Mouse (Mus musculus) frontal cortex, postnatal 10 days (tissue): ENCODE data around the gene Mmp14.
A peak's percentile ranks its signal among the peaks of the same experiment; 100 is the strongest.

Experiments
- DNase-seq, 2 experiments: peaks; one replicate each; pipeline ENCODE4 v3.0.0; 2022; ENCODE audit warnings: low spot score in 2 of 2, mixed read lengths in 1 of 2

Mmp14 gene

GRCm38 (mm10) chr14:54431334-54432077 is at the start of gene Mmp14:
Gene Mmp14 (plus strand): TSS chr14:54431612.
- DNase-seq, result peak in 1 of 2 experiments; percentile 64

DNA sequence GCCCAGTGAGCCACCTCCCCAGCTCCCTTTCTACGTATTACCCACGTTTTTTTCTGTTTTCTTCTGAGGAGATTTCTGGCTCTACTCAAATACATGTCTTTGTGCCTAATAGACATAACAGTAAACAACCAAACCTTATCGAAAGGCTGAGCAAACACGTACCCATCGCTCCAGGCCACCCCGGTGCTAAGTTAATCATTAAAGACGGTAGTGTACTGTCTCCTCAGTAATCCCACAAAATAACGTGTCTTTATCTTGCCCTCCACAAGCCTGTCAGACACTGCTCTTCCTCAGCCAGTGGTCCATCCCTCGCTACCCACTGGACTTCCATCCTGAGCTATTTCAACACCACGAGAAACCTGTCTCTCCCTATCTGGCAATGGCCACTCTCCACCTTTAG is 49.6 kb upstream of the Mmp14 start:
- no peak for DNase-seq

DNA sequence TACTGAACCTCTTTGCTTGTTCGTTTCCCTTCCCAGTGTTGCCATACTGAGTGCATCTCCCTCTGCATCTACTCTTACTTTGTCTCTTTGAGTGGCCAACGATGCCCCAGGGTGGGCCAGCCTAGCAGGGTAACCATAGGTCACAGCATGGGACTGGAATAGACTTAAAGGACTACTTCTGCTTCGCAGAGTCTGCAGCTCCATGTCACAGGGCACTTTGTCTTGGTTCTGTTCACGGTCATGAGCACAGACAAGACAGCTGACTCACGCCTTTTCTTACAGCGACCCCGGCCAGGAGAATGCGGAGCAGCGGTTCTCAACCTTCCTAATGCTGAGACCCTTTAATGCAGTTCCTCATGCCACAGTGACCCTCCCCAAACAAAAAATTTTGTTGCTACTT is 48.8 kb upstream of the Mmp14 start:
- DNase-seq, result peak in 1 of 2 experiments; percentile 21

DNA sequence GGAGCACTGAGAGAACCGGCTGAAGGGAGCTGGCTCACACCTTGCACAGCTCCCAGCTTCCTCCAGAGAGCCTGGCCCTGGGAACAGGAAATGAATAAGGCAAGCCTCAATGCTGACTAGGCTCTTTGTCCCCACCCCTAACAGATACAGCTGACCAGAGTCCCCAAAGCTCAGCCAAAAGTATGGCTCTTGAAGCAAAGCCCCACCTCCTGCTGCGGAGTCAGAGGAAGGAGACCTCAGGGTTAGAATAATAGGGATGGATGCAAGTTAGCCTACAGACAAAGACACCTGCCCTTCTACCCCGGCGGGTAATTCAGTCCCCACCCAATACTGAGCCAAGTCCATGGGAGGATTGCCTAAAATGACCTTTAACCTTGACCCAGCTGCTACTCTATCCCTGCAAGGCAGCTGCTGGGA is 48.0 kb upstream of the Mmp14 start:
- no peak for DNase-seq

- DNase-seq, result no peak
Measured at GRCm38 (mm10) chr14:54384396-54384795, 47.0 kb upstream of the Mmp14 start.

- DNase-seq, result no peak
Measured at GRCm38 (mm10) chr14:54385968-54386618, 45.3 kb upstream of the Mmp14 start.

- DNase-seq, result no peak
Measured at GRCm38 (mm10) chr14:54387546-54387945, 43.9 kb upstream of the Mmp14 start.

- no peak for DNase-seq
Measured at GRCm38 (mm10) chr14:54390843-54391242, 40.6 kb upstream of the Mmp14 start.

GRCm38 (mm10) chr14:54393794-54394193 is 37.6 kb upstream of the Mmp14 start:
- no peak for DNase-seq

DNA sequence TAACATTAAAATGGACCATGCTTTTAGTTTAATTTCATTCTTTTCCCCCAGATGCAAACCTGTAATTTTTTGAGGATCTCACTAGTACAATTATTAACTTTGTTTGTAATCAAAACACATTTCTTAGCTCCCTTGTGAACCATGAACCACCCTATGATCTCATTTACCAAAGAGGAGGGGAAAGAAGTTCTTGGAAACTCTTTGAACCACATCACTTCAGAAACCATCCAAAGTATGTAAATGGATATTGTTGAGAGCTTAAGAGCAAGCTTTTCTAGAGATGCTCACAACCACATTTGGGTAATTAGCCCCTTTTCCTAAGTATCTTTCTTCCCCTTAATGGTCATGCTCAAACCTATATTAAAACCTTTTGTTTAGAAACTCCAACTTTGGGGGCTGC is 37.1 kb upstream of the Mmp14 start:
- DNase-seq, result no peak

GRCm38 (mm10) chr14:54396685-54397084 is 34.7 kb upstream of the Mmp14 start:
- no peak for DNase-seq

- DNase-seq, result no peak
Measured at GRCm38 (mm10) chr14:54397872-54398527, 33.4 kb upstream of the Mmp14 start.

DNA sequence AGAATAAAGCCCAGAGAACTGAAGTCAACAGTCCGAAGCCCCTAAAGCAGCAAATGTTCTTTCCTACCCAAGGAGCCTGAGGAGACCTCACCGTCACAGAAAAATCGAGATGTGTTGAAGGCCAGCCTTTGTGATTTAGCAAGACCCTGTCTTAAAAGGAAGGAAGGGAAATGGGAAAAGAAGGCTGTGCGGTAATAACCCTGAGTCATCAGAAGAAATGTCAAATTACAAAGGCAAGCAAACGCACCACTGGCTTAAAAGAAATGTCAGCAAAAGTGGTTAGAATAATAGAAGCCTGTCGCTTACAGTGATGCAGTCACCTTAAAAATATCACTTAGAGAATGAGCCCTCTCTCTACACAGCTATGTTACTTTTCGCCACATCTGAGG is 32.9 kb upstream of the Mmp14 start:
- DNase-seq, result no peak

GRCm38 (mm10) chr14:54398921-54399382 is 32.5 kb upstream of the Mmp14 start:
- no peak for DNase-seq

DNA sequence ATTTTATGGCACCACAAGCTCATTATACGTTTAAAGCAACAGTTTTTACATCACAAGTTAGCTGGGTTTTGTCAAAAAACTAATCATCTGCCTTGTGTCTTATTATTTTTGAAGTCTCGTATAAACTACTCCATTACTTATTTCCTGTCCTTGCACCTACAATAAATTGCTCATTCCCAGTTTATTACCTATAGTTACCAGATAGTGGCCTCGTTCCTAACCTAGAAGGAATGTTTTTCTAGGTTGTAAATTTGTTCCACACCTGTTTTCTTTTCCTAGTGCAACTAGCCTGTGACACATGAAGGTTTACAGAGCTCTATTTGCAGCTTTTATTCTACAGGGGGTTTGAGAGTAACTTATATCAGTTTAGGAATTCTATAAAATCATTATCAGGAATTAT is 29.7 kb upstream of the Mmp14 start:
- DNase-seq, result no peak

DNA sequence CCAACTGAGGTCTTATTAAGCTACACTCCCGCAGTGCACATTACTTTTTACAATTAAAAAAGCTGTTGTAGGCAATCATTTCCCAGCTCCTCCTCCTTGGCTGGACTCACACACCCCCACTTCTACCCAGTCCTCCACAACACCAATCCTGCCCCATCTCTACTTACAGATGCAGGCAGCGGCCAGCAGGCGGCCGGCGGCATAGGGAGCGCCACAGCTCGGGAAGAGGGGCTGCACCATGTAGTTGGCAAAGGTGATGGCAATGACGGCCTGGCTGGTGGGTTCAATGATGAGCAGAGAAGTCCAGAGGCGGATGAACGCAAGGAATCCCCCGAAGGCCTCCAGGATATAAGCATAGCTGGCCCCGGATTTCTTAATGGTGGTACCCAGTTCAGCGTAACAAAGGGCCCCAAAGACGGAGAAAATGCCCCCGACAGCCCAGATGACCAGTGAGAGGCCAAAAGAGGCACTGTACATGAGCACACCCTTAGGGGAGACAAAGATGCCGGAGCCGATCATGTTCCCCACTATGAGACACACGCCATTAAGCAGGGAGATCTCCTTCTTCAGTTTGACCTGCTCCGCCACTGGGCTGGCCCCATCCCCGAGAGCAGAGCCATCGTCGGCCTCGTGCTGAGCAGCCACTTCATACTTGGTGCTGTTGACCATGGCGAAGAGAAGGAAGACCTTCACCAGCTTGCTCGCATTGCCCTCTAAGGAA is 22.9 kb upstream of the Mmp14 start:
- no peak for DNase-seq

GRCm38 (mm10) chr14:54409057-54409645 is 22.3 kb upstream of the Mmp14 start:
- DNase-seq, result no peak

DNA sequence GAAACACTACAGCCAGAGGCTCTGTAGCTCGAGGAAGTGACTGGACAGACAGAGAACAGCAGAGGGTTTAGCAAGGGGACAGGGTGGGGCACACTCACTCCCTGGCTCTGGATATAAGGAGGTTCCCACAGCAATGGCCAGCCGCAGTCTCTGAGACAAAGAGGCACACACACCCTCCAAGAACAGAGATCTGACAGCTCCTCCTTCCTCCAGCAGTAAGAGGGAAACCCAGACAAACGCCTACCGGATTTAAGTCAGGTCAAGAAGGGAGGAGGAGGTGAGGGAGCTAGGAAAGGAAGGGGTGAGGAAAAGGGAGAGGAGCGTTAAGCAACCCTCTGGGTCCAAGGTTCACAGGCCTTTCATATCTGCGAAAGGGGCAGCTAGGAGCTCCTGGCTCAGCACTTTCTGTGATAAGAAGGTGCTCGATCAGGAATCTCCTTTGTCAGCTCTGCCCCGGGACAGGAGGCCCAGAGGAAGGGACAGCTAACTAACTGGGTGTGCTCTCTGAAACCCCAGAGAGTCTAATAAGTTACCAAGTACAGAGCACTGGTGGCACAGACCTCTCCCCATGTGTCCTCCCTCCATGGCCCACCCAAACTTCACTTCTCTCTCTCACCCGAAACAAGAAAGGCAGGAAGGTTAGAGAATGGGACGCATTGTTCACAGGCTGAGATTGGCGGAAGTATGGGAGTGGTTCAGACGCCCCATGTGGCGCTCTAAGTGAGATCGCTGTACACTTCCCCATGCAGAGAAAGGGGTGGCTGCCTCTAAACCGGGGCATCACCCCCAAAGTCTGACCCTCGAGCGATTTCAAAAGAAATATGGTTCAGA is 21.2 kb upstream of the Mmp14 start:
- no peak for DNase-seq

DNA sequence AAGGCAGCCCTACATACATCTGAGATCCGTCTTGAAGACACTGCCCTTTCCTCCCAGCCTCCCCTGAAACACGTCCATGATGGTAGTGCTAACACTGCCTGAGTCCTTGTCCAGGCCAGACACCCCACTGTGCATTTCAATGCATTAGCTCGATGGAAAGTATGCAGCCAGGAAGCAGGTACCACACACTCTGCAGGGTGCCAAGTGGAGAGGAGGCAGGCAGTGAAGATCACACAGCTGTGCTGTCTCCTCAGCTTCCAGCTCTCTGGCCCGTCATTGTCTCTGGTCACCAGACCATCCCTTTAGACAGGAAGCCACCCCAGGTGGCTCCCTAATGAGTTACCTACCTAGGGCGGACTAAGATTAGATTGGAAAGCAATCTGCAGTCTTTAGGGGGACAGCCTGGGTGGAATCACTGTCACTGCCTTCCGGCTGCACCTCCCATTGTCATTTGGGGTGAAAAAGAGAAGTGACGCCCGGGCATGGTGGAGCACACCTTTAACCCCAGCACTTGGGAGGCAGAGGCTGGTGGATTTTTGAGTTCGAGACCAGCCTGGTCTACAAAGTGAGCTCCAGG is 19.3 kb upstream of the Mmp14 start:
- DNase-seq, result no peak

DNA sequence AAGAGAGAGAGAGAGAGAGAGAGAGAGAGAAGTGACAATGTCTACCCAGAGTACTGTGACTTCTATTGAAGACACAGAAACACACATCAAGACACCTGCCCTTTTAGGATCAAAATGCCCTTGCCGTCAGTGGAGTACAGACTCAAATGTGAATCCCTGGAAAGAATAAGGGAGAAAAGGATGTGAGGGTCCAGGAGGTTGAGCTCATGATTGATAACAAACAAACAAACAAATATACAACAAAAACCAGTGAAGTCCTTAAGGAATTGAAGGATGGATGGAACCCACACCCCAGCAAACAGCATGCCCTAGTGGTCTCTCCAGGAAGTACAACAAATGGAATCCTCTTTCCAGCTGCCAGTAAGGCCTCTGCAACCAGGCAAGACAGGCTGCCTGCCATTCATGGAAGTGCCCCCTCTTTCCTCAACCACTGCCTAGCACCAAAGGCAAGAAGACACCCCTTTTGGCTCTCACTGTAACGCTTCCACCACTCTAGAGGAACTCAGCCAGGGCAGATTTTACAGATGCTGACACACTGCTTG is 18.7 kb upstream of the Mmp14 start:
- DNase-seq, result no peak
